In the genomic region with DNA sequence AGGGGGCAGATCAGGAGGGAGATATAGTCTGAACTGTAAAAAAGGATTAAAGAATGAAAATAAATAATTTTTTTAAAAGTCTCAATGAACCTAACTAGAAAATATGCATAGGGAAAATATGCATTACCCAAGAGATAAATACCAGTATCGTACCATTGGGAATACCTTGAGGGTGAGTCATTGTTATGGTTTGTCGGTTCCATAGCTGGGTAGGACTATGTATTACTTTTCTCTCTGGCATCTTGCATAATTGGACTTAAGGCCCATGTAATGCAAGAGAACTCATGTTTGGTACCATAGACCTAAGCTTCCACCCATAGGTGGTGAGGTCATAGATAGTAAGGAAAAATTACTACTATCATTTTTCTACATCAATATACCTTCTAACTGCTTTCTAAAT, we compare ENCODE assay signal across 23 mouse cellular contexts.
"Had no signal": no experiment of that assay in that cellular context is flagged by ENCODE, and none has a peak within 500 bp of the region (broad histone marks: within the 10 kb centered on the region; RNA-seq: fewer than 3 reads in every experiment).

No protein-coding gene starts in this region.

- H3K27ac ChIP-seq: lung, embryonic 15.5 days; macrophage; midbrain, embryonic 13.5 days; midbrain, embryonic 15.5 days; neural tube, embryonic 13.5 days; neural tube, embryonic 15.5 days; stomach, embryonic 15.5 days; stomach, postnatal 0 days had no signal

- H3K4me2 ChIP-seq: lung, embryonic 15.5 days; midbrain, embryonic 11.5 days; midbrain, embryonic 13.5 days; midbrain, embryonic 15.5 days; neural tube, embryonic 13.5 days; neural tube, embryonic 15.5 days; stomach, embryonic 15.5 days had no signal

- H3K4me1 ChIP-seq: lung, embryonic 15.5 days; midbrain, embryonic 13.5 days; midbrain, embryonic 15.5 days; neural tube, embryonic 13.5 days; neural tube, embryonic 15.5 days; stomach, embryonic 15.5 days had no signal

- H3K4me3 ChIP-seq: lung, embryonic 15.5 days; midbrain, embryonic 13.5 days; midbrain, embryonic 15.5 days; neural tube, embryonic 13.5 days; neural tube, embryonic 15.5 days; stomach, embryonic 15.5 days had no signal

- ATAC-seq: liver, postnatal 0 days; lung, postnatal 0 days; midbrain, embryonic 15.5 days had no signal

- H3K27me3 ChIP-seq: lung, embryonic 15.5 days; megakaryocyte, embryonic 14.5 days; midbrain, embryonic 13.5 days; midbrain, embryonic 15.5 days; neural tube, embryonic 13.5 days; neural tube, embryonic 15.5 days; stomach, embryonic 15.5 days had no signal

- H3K9ac ChIP-seq: liver, postnatal 0 days; lung, embryonic 15.5 days; midbrain, embryonic 13.5 days; midbrain, embryonic 15.5 days; neural tube, embryonic 13.5 days; neural tube, embryonic 15.5 days; stomach, embryonic 15.5 days had no signal

- H3K9me3 ChIP-seq: lung, embryonic 15.5 days; megakaryocyte, embryonic 14.5 days; midbrain, embryonic 13.5 days; midbrain, embryonic 15.5 days; neural tube, embryonic 13.5 days; neural tube, embryonic 15.5 days; stomach, embryonic 15.5 days had no signal

- H3K36me3 ChIP-seq: lung, embryonic 15.5 days had no signal

- DNase-seq: liver, postnatal 0 days; lung, adult 2 months; lung, postnatal 14 days; lung, postnatal 36 days; retina, postnatal 1 day; right cerebral cortex, adult 18-20 months; right cerebral cortex, postnatal 25 days; right cerebral cortex, postnatal 4 days; spleen, adult 18-20 months; thymus, adult 2 months; thymus, postnatal 25 days; thymus, postnatal 4 days had no signal
